Mouse (Mus musculus): ENCODE measurements around the gene Ap2a2. TPM values are rescaled to one million over a fixed set of nuclear protein-coding genes. Genes with fewer than 3 reads are reported as not detected.

Ap2a2 gene
- total RNA-seq, 2 experiments from 2014 or later: 194 to 208 TPM

GRCm38 (mm10) chr7:141558329-141558776, 3.6 kb upstream of the Ap2a2 start:
- DNase-seq (ENCODE audit: low spot score in 2 of 2): no peak
- intact Hi-C loops (cut with DNase I): no loop called here

- no peak for DNase-seq (ENCODE audit: low spot score in 2 of 2)
- intact Hi-C loops (cut with DNase I): no loop called here
Observed at GRCm38 (mm10) chr7:141558946-141559345, 3.0 kb upstream of the Ap2a2 start.

- no peak for DNase-seq (ENCODE audit: low spot score in 2 of 2)
- intact Hi-C loops (cut with DNase I): loop anchor here (5.0 kb wide), 1 partner anchor 47 kb away; no protein-coding TSS in a partner anchor
Observed at GRCm38 (mm10) chr7:141559726-141560325, 2.1 kb upstream of the Ap2a2 start.

DNA sequence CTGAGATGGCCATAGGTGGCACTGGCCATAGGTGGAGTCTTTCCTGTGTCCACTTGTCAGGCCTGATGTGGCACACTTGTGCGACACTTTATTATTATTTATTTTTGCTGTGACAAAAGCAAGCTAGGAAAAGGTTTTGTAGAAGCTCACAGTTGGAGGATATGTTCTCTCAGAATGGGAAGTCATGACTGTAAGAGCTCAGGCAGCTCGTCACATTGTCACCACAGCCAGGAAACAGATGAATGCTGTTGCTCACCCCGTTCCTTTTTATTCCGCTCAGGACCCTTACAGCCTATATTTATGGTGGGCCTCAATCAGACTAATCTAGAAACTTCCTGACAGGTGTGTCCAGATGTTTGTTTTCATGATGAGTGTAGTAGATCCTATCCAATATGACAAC, 1.5 kb upstream of the Ap2a2 start:
- intact Hi-C loops (cut with DNase I): loop anchor here (5.0 kb wide), 1 partner anchor 47 kb away; no protein-coding TSS in a partner anchor
- DNase-seq (ENCODE audit: low spot score in 2 of 2): no peak

- intact Hi-C loops (cut with DNase I): loop anchor here (1.0 to 5.0 kb wide), 2 partner anchors 22 to 45 kb away; no protein-coding TSS in a partner anchor
- DNase-seq (ENCODE audit: low spot score in 2 of 2): no peak
Observed at GRCm38 (mm10) chr7:141562421-141562851, 463 bp downstream of the Ap2a2 start.

DNA sequence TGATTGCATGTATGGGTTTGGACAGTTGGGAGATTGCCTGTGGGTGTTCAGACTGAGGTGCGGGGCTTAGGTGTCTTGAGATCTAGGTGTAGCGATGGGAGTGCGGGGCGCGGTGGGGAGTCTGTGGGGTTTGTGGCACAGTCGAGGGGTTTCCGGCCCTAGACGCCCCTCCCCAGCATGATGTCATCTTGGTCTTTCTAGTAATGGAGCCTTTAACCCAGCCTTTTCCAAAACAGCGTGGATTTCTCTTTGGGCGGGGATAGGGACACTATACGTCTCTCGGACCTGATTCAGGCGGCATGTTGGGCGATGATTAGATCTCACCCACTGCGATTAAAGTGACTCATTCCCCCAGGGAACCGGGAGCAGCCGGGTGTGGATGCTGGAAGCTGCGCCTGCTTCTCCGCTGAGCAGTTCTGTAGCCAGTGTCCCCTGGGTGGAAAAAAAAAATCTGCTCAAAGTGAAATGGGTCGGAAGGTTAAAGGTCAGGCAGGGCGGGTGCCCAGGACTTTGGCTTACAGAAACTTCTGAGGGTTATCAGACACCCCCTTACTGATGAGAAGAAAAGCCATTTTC, 967 bp downstream of the Ap2a2 start:
- intact Hi-C loops (cut with DNase I): loop anchor here (1.0 to 5.0 kb wide), 2 partner anchors 23 to 44 kb away; no protein-coding TSS in a partner anchor
- peak; percentile 43 to 70 for DNase-seq (ENCODE audit: low spot score in 2 of 2)

GRCm38 (mm10) chr7:141564561-141564960, 2.6 kb downstream of the Ap2a2 start:
- intact Hi-C loops (cut with DNase I): loop anchor here (5.0 kb wide), 1 partner anchor 43 kb away; no protein-coding TSS in a partner anchor
- no peak for DNase-seq (ENCODE audit: low spot score in 2 of 2)

GRCm38 (mm10) chr7:141566587-141566986, 4.6 kb downstream of the Ap2a2 start:
- no peak for DNase-seq (ENCODE audit: low spot score in 2 of 2)
- intact Hi-C loops (cut with DNase I): no loop called here

DNA sequence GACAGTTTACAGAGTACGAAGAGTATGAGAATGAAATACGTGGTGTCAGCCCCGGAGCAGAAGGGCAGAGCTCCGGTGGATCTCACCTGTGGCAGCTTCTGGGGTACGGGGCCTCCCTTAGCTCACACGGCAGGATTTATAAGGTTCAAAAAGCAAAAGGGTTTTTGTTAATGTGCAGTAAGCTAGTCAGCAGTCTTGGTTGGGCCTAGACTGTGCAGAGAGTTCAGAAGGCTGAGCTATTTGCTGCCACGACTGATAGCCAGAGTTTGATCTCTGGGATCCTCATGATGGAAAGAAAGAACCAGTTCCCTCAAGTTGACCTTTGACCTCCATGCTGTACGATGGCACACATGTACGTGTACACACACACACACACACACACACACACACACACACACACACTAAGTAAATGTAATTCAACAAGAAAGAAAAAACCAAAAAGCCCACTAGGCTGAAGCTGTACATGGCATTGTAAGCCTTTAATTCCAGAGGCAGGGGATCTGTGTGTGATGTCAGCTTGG, 7.4 kb downstream of the Ap2a2 start:
- intact Hi-C loops (cut with DNase I): no loop called here
- DNase-seq (ENCODE audit: low spot score in 2 of 2): no peak

DNA sequence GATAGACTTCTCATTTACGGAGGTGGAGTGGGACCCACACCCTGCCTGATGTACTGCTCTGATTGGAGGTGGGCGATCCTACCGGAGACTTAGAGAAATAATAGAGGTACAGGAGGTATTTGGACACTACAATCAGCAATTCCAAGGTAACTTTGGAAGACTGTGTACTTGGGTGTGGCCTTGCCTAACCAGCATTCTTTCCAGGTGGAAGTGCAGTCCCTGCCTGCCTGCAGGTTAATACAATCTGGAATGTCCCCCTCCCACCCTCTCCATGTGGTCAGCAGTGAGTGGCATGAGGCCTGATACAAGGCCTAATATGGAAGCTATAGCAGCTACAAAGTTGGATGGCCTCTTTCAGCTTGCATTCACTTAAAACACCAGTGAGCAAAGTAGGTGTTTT, 7.9 kb downstream of the Ap2a2 start:
- no peak for DNase-seq (ENCODE audit: low spot score in 2 of 2)
- intact Hi-C loops (cut with DNase I): no loop called here

DNA sequence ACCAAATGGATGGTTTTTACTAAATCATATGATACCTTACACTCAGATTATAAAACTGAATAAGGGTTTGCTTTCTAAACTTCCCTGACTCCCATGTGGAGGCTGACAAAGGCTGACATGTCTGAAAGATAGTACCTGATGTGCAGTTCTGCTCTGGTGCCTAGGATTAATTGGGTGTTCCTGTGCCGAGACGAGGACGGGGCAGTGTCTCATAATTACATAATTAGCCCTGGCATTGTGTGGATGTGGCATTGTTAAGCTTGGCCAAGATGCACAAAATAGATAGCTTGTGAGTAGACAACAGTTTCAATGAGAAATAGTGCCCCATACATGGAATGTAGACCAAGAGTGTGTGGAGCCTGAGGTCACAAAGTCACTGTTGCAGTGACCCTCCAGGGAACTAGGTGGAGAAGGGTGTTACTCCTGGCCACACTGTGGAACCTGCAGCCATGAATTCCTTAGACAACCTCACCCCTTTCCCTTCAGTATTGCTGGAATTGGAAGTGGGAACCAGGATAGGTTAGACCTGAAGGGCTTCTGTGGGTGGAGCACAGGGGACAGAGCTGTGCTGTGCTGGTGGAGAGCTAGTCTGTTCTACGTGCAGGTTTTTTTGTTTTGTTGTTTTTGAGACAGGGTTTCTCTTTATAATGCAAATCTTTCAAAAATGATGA, 8.8 kb downstream of the Ap2a2 start:
- DNase-seq (ENCODE audit: low spot score in 2 of 2): no peak
- intact Hi-C loops (cut with DNase I): no loop called here

DNA sequence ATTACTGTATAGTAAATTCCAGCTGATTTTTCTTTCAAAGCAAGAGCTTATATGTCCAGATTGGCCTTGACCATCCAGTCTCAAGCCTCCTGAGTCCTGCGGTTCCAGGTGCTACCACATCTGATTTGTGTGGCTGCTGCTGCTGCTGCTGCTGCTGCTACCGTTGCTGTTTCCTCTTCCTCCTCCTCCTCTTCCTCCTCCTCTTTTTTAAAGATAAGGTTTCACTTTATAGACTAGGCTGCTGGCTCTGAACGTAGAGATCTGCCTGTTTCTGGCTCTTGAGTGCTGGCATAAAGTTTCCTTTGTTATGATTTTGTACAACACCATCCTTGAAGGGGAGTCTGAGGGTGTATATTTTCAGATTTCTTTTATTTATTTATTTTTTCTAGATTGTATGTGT, 12.1 kb downstream of the Ap2a2 start:
- DNase-seq (ENCODE audit: low spot score in 2 of 2): no peak
- intact Hi-C loops (cut with DNase I): no loop called here

DNA sequence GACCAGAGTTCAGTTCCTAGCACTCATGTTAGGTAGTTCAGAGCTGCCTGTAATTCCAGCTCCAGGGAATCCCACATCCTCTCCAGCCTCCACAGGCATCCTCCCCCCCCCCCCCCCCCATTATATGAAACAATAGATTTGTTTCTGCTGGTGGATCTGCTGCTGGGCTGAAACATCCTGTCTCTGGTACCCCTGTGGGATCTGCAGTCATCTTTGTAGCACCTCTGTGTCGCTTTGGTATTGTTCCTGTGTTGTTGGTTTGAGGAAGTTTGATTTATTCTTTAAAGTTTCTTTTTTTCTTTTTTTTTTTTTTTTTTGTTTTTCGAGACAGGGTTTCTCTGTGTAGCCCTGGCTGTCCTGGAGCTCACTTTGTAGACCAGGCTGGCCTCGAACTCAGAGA, 13.5 kb downstream of the Ap2a2 start:
- DNase-seq (ENCODE audit: low spot score in 2 of 2): no peak
- intact Hi-C loops (cut with DNase I): no loop called here

DNA sequence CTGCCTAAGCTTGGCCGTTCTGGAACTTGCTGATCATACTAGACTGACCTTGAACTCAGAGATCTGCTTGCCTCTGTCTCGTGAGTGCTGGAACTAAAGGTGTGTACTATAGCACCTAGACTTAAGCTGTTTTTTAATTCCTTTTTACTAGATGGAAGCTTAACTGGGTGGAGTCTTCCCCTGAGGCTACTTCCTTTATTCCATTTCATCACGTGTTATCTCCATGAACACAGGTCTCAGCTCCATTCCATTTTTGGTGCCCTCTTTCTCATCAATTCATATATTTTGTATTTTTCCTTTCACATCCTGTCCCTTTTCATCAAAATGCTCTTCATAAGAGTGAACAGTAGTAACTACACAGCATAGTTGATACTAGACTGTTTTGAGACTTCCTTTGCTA, 15.8 kb downstream of the Ap2a2 start:
- intact Hi-C loops (cut with DNase I): no loop called here

DNA sequence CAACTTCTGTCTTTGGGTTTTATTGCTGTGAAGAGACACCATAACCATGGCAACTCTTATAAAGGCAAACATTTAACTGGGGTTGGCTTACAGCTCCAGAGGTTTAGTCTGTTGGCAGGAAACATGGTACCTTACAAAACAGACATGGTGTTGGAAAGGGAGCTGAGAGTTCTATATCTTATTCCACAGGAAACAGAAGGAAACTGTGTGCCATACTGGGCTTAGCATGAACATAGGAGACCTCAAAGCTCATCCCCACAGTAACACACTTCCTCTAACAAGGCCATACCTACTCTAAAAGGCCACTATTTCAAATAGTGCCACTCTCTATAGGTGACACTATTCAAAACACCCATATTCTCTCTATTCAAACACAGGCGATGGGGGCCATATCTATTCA, 16.5 kb downstream of the Ap2a2 start:
- DNase-seq (ENCODE audit: low spot score in 2 of 2): no peak
- intact Hi-C loops (cut with DNase I): no loop called here

More for the DNA sequence above, 15.8 kb downstream of the Ap2a2 start:
- no peak for DNase-seq (ENCODE audit: low spot score in 2 of 2)

DNA sequence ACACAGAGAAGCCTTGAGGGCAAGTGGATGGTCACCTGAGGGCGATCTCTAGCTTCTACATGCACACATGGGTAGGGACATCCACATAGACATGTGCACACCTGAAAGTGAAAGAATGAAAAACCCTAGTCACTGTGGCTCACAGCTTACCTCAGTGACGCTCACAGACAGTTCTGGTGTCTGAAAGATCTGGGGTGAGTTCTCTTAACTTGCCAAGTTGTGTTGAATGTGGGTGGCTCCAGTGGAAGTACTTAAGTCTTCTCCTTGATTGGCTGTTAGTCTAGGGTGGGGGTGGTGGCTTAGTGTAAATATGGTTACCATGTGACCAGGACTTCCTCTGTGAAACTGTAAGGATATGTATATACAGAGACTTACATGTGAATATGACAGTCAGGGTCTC, 17.0 kb downstream of the Ap2a2 start:
- DNase-seq (ENCODE audit: low spot score in 2 of 2): no peak
- intact Hi-C loops (cut with DNase I): no loop called here

GRCm38 (mm10) chr7:141581323-141581722, 19.4 kb downstream of the Ap2a2 start:
- DNase-seq (ENCODE audit: low spot score in 2 of 2): no peak
- intact Hi-C loops (cut with DNase I): no loop called here

GRCm38 (mm10) chr7:141584048-141584841, 22.3 kb downstream of the Ap2a2 start:
- intact Hi-C loops (cut with DNase I): no loop called here
- DNase-seq (ENCODE audit: low spot score in 2 of 2): no peak

DNA sequence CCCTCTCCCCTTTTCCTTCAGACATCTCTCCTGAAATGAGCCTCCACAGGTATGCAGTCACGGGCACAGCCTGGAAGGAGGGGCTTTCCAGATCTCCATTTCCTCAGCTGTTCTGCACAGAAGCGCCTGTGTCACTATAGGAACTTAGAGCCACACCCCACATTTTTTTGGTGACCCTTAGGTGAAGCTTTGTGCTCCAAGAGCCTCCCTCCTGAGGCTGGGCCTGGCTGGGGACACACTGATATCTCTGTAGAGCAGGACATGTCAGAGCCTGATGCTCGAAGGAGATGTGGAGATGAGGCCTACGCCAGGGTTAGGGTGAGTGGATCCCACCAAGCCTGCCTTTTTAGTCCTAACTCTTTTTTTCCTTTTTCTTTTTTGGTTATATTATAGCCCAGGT, 23.3 kb downstream of the Ap2a2 start:
- intact Hi-C loops (cut with DNase I): no loop called here
- DNase-seq (ENCODE audit: low spot score in 2 of 2): no peak

DNA sequence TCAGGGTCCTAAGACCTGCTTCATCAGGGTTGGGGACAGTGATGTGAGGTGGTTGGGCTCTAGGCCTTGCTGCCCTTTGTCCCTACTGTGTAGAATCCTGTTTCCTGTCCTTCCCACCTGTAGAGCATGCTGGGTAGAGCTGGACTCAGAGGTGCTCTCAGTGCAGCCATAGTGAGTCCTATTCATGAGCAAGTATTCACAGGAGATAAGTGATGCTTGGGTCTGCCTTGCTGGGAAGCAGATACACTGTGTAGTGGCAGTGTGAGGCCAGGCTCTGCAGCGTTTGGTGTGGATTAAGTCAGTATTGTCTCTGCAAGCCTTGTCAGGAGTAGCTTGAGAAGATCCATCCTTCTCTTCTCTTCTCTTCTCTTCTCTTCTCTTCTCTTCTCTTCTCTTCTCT, 23.9 kb downstream of the Ap2a2 start:
- no peak for DNase-seq (ENCODE audit: low spot score in 2 of 2)
- intact Hi-C loops (cut with DNase I): no loop called here

Measured in left cerebral cortex, postnatal 25 days (tissue).